Mouse (Mus musculus) intestine, embryonic 14.5 days (tissue): ENCODE data around the gene Endog. TPM values are rescaled to one million over a fixed set of nuclear protein-coding genes. Genes with fewer than 3 reads are reported as not detected.

Source experiments
- ATAC-seq: fragments of 200-750 bp; cut with Nextera tagmentation; replicated peaks from 2 replicates; pipeline ENCODE4 v1.8.0; 2017; ENCODE audit warnings: low read depth, moderate number of reproducible peaks, moderate TSS enrichment, moderate library complexity; ENCODE audit not compliant: low FRiP score, low TSS enrichment
- DNase-seq: peaks from one replicate; pipeline ENCODE4 v3.0.0-alpha.2; 2018; ENCODE audit warnings: low spot score
- H3K27ac ChIP-seq: fragments of 300-500 bp; sonication (generic); 2 replicates; pipeline ENCODE4 v1.5.1; 2014; ENCODE audit warnings: low read depth, mild to moderate bottlenecking, control low read depth
- H3K27me3 ChIP-seq: fragments of 300-500 bp; sonication (generic); replicated peaks from 2 replicates; pipeline ENCODE4 v1.6.1; 2014; ENCODE audit warnings: low read length, control low read depth; ENCODE audit not compliant: control insufficient read depth, insufficient read depth
- H3K36me3 ChIP-seq: fragments of 300-500 bp; sonication (generic); 2 replicates; pipeline ENCODE4 v1.6.1; 2014; ENCODE audit warnings: low read length, control low read depth; ENCODE audit not compliant: control insufficient read depth, insufficient read depth
- H3K4me1 ChIP-seq: fragments of 300-500 bp; sonication (generic); replicated peaks from 2 replicates; pipeline ENCODE4 v1.6.1; 2014; ENCODE audit warnings: low read length, control low read depth, mixed read lengths; ENCODE audit not compliant: control insufficient read depth, insufficient read depth
- H3K4me2 ChIP-seq: fragments of 300-500 bp; sonication (generic); 2 replicates; pipeline ENCODE4 v1.6.1; 2014; ENCODE audit warnings: low read length
- H3K4me3 ChIP-seq: fragments of 300-500 bp; sonication (generic); 2 replicates; pipeline ENCODE4 v1.5.1; 2014; ENCODE audit warnings: low read depth, low read length, control low read depth, mixed read lengths
- H3K9ac ChIP-seq: fragments of 300-500 bp; sonication (generic); 2 replicates; pipeline ENCODE4 v1.6.1; 2014; ENCODE audit warnings: mild to moderate bottlenecking, low read length
- H3K9me3 ChIP-seq: fragments of 300-500 bp; sonication (generic); 2 replicates; pipeline ENCODE4 v1.6.1; 2016; ENCODE audit warnings: low read length, control low read depth; ENCODE audit not compliant: control insufficient read depth
- WGBS: fragments of 180-500 bp; shearing (Covaris S2); extraction: QIAGEN DNeasy Blood & Tissue Kit; methylation state at CpG from one replicate; pipeline ENCODE4 v1.1.7; 2014; 5-methylcytosine and 5-hydroxymethylcytosine counted together
- polyA plus RNA-seq: library from polyadenylated mRNA; unstranded; fragments of >200 nt; fragmentation: Nextera tagmentation; extraction: Ambion mirVana; gene quantifications from 2 replicates; pipeline ENCODE4 v1.2.1, GENCODE M21; 2014

Gene Endog
- polyA plus RNA-seq, 1 experiment from 2014 or later = 38.7 TPM

DNA sequence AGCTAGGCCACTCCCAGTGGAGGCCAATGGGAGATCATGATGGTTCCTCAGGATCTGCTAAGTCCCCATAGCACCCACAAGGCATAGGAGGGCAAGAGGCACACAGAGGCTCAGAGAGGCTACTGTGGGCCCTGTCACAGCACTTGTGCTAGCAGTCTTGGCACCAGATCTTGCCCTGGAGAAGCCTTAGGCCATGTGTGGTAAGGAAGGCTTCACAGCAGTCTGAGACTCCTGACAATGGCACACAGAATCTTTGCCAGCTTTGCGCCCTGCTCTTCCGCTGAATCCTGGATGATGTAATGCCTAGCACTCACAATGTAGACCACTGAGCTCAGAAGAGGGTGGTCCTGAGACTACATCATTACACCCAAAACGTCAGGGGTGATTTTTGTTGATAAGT lies 23.4 kb downstream of the Endog start:
- Histone ChIP-seq H3K4me3 (no peak overlapping the region), H3K36me3 (no peaks in the 10 kb centered on the region), H3K4me1 (no peaks in the 10 kb centered on the region), H3K27ac (no peak overlapping the region), H3K27me3 (no peaks in the 10 kb centered on the region), H3K9ac (no peak overlapping the region), H3K4me2 (no peak overlapping the region), H3K9me3 (no peaks in the 10 kb centered on the region)
- no peak for ATAC-seq
- 84% methylated on average over 3 of the region's 3 CpGs for WGBS
- no peak for DNase-seq

DNA sequence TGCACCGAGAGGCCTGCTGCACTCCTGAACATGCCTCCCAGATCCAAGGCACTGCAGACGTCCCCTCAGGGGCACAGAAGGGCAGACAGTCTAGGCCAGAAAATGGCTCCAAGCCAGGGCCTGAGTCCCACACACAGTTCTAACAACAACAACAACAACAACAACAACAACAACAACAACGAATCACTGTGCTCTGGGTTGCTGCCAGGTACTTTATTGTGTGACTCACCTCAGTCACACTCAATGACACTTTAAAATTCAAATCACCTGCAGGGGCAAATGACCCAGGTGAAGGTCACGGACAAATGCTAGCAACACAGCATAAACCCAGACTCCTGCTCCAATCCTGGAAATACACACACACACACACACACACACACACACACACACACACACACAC lies 26.7 kb downstream of the Endog start:
- Histone ChIP-seq H3K27me3 (no peaks in the 10 kb centered on the region), H3K9me3 (no peaks in the 10 kb centered on the region), H3K4me1 (0 out of 2 replicates have a peak, but pooled peaks cover 3% of the 10 kb centered on the region), H3K27ac (no peak overlapping the region), H3K36me3 (no peaks in the 10 kb centered on the region), H3K4me2 (no peak overlapping the region), H3K4me3 (no peak overlapping the region), H3K9ac (no peak overlapping the region)
- DNase-seq (no peak), ATAC-seq (no peak)
- 68% methylated on average over 4 of the region's 4 CpGs for WGBS

DNA sequence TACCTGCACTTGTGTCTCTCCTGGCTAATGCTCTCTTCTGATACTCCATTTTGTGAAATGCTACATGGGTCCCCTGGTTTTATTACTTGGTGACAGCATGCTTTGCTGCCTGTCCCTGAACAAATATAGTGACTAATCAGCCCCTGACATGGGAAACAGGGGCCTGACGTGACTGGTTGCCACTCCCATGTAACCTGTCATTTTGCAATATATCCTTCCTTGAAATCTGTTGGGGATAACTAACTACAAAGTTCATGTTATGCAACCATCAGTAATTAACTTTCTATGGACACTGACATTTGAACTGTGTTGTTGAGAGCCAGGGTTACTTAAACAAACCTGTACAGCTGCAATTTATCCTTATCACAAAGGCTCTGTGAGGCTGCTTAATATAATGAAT lies 28.7 kb downstream of the Endog start:
- Histone ChIP-seq H3K27me3 (no peaks in the 10 kb centered on the region), H3K27ac (peak overlapping the region; percentile 60), H3K9ac (no peak overlapping the region), H3K4me3 (no peak overlapping the region), H3K4me2 (no peak overlapping the region), H3K4me1 (peaks cover 8% of the 10 kb centered on the region), H3K9me3 (no peaks in the 10 kb centered on the region), H3K36me3 (no peaks in the 10 kb centered on the region)
- ATAC-seq (peak; percentile 83), DNase-seq (no peak)
- 49% methylated on average over 1 of the region's 1 CpGs for WGBS

DNA sequence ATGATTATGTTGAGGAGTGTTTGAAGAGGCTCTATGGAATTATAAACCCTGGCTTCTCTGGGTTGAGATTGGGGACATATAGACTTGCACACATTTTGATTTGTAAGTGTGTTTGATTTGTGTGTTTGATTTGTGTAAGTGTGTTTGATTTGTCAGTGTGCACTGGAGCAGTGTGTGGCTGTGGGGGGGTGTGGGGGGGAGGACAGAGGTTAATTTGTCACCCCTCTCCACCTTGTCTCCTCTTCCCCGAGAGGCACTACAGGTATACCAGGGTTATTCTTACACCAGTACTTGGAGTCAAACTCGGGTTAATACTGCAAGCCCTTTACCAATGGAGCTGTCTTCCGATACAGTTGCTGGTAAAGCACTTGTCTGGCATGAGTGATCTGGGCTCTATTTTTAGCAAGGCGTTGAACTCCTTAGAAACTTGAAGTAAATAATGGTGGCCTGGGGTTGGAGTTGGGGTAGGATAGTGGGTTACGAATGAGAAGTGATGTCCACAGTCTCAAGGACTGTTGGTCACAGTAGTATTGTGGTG lies 29.2 kb downstream of the Endog start:
- Histone ChIP-seq H3K27me3 (no peaks in the 10 kb centered on the region), H3K27ac (peak overlapping the region; percentile 38), H3K4me3 (no peak overlapping the region), H3K9ac (no peak overlapping the region), H3K4me2 (no peak overlapping the region), H3K36me3 (no peaks in the 10 kb centered on the region), H3K9me3 (no peaks in the 10 kb centered on the region), H3K4me1 (peaks cover 8% of the 10 kb centered on the region)
- WGBS = 58% methylated on average over 5 of the region's 5 CpGs
- ATAC-seq = no peak
- no peak for DNase-seq

DNA sequence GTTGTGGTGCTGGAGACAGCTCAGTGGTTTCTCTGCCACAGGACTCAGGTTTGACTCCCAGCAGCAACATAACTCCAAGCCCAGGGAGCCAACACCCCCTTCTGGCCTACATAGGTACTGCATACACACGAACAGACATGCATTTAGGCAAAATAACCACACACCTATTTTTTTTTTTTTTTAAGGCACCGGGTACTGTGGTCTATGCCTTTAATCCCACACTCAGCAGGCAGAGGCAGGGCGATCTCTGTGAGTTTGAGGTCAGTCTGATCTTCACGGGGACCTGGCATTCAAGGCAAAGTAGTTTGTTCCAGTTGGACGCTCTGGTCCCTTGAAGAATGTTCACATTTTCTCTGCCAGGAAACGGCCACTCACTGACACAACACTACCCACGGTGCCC lies 32.1 kb downstream of the Endog start:
- Histone ChIP-seq H3K36me3 (no peaks in the 10 kb centered on the region), H3K9ac (no peak overlapping the region), H3K27ac (no peak overlapping the region), H3K9me3 (no peaks in the 10 kb centered on the region), H3K4me1 (peaks cover 8% of the 10 kb centered on the region), H3K4me3 (no peak overlapping the region), H3K4me2 (no peak overlapping the region), H3K27me3 (no peaks in the 10 kb centered on the region)
- DNase-seq (no peak), ATAC-seq (no peak)
- whole genome bisulfite sequencing = 77% methylated on average over 7 of the region's 7 CpGs

DNA sequence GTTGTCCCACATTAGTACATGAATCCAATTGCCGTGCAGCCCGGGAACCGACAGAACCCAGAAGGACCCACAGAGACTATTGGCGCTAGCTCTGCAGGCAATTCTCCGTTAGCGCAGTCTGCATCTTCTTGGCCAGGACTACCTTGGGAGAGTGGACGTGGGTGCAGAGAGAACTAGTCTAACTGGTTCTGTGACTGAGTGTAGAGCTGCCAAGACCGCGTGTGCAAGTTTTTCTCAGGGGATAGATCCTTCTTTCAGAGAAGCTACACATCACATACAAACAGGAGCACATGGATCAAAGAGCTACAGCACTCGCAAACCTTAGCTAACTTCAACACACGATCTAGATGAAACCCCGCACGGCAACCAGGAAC lies 33.9 kb downstream of the Endog start:
- WGBS = 2% methylated on average over 13 of the region's 13 CpGs
- no peak for DNase-seq

DNA sequence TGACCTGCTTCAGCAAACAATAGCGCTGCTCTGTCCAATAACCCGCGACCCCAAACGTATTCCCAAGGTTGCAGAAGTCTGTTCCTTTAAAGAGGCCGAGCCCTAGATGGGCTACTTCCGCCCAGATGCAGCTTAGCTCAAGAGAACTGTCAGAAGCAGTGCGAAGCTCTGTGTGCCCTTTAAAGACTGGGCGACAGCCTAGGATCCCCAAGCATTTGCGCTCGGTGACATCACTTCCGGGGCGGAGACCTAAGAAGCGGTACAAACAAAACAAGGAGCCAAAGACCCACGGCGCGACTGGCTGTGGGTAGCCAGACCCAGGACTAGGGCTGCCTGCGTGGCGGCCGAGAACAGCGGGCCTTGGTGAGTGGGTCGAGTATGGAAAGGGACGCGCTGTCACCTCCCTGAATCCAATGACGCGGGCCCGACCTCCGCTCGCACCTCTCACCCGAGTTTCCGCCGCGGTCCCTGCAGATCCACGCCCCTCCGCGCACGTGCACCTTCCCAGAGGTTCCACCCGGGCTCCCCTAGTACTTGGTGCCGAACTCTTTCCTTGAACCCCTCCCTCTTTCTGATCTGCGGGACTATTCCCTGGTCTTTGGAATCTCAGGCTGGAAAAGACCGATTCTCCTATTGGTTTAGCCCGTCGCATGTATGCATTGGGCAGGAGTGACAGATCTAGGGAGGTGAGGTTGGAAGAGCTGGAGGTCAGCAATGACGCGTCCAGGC lies 34.5 kb downstream of the Endog start, which contains the start of gene Kyat1:
TSS of gene Kyat1 (minus strand) at position 219 of the 729 bp plus-strand sequence.
- DNase-seq (peak; percentile 97), ATAC-seq (peak; percentile 94)
- Histone ChIP-seq H3K4me1 (peaks cover 6% of the 10 kb centered on the region), H3K9me3 (no peaks in the 10 kb centered on the region), H3K36me3 (no peaks in the 10 kb centered on the region), H3K27ac (peak within 1 kb of the TSS; percentile 49; the same call in 1 of the 2 replicates), H3K4me2 (peak within 1 kb of the TSS; percentile 75), H3K9ac (peak within 1 kb of the TSS; percentile 45), H3K4me3 (peak within 1 kb of the TSS; percentile 59), H3K27me3 (no peaks in the 10 kb centered on the region)
- under 1% methylated on average over 44 of the region's 44 CpGs for WGBS

More for the DNA sequence above, 33.9 kb downstream of the Endog start:
- Histone ChIP-seq H3K9ac (peak overlapping the region; percentile 45), H3K9me3 (no peaks in the 10 kb centered on the region), H3K27ac (peak overlapping the region; percentile 49; the same call in 1 of the 2 replicates), H3K36me3 (no peaks in the 10 kb centered on the region), H3K4me2 (peak overlapping the region; percentile 75), H3K27me3 (no peaks in the 10 kb centered on the region), H3K4me1 (peaks cover 8% of the 10 kb centered on the region), H3K4me3 (peak overlapping the region; percentile 59)
- peak; percentile 82 for ATAC-seq

DNA sequence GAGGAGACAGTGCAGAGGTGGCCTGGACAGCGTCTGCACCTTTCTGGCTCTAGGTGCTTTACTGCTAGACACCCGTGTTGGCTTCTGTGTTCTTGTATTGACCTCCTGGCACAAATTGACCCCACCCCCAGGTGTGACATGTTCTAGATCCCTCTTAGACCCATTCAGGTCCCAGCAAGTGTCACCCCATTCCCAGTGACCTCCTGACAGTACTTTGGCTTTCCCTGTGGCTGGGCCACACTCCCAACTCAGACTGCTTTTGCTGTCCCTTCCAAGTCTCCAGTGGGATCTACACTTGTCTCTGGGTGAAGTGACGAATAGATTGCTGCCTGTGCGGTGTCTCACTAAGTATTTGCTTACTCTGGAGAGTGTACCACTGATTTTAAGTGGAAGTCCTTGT lies 36.1 kb downstream of the Endog start:
- H3K9me3 ChIP-seq = no peaks in the 10 kb centered on the region
- H3K9ac ChIP-seq = no peak overlapping the region
- H3K27me3 ChIP-seq = no peaks in the 10 kb centered on the region
- H3K4me1 ChIP-seq = peaks cover 5% of the 10 kb centered on the region
- WGBS = 78% methylated on average over 4 of the region's 4 CpGs
- H3K27ac ChIP-seq = no peak overlapping the region
- no peak overlapping the region for H3K4me2 ChIP-seq
- DNase-seq (no peak), ATAC-seq (no peak)
- H3K4me3 ChIP-seq = no peak overlapping the region
- no peaks in the 10 kb centered on the region for H3K36me3 ChIP-seq

DNA sequence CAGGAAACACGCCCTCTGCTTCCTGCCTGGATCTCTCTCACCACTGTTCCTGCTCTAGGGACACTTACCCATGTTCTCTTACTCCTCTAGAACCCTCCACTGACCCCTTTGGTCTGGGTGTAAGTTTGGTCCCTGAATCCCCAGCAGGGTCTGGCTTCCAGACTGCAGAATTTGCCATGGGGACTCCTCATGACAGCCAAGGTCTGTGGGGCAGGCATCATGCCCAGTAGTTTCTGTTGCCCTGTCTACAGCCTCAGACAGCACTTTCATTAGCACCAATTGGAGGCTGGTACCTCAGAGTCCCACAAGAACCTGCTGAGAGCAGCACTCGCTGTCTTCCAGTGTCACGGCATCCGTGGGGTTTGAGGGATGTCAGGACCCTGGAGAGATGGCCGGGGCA lies 36.6 kb downstream of the Endog start:
- H3K9ac ChIP-seq = no peak overlapping the region
- ATAC-seq (no peak), DNase-seq (no peak)
- no peaks in the 10 kb centered on the region for H3K27me3 ChIP-seq
- no peaks in the 10 kb centered on the region for H3K36me3 ChIP-seq
- no peak overlapping the region for H3K4me3 ChIP-seq
- H3K4me2 ChIP-seq = no peak overlapping the region
- H3K4me1 ChIP-seq = peaks cover 5% of the 10 kb centered on the region
- 62% methylated on average over 5 of the region's 5 CpGs for WGBS
- H3K27ac ChIP-seq = no peak overlapping the region
- no peaks in the 10 kb centered on the region for H3K9me3 ChIP-seq
